Mouse (Mus musculus): Measurements from ENCODE around the gene Nmt2.

GRCm38 (mm10) chr2:3289581-3289980, 5.6 kb downstream of the Nmt2 start:
- TF ChIP-seq CTCF (IDR thresholded peaks at IDR 0.05; ENCODE audit: low read depth, low read length) (no peak), POLR2A (IDR thresholded peaks at IDR 0.05; ENCODE audit: borderline replicate concordance, low read depth, low read length) (no peak)
